Mouse (Mus musculus) MEL (cell line): ENCODE data around the gene Mcu. TPM values are rescaled to one million over a fixed set of nuclear protein-coding genes. Genes with fewer than 3 reads are reported as not detected.

ENCODE experiments used
- DNase-seq: peaks from one replicate; pipeline ENCODE4 v3.0.0; 2011; ENCODE audit warnings: low read depth, low spot score
- H3K27ac ChIP-seq: 2 replicates; pipeline ENCODE4 v1.5.1; 2012; ENCODE audit warnings: low read depth, mild to moderate bottlenecking, control low read depth, low read length, moderate library complexity; ENCODE audit not compliant: control insufficient read depth
- H3K27me3 ChIP-seq, 2 experiments: fragments of 150-350 bp in 1 of 2; sonication (generic) in 1 of 2; 2 replicates each; pipeline ENCODE4 v1.6.1; 2012; ENCODE audit warnings: low read length in 2 of 2, mild to moderate bottlenecking in 2 of 2, improper control_type of control experiment in 1 of 2, moderate library complexity in 1 of 2; ENCODE audit not compliant: insufficient read depth in 2 of 2, control insufficient read depth in 1 of 2
- H3K36me3 ChIP-seq, 2 experiments: 2 replicates each; pipeline ENCODE4 v1.6.1; 2012 to 2014; ENCODE audit warnings: low read length in 2 of 2, improper control_type of control experiment in 1 of 2, inconsistent platforms in 1 of 2, mild to moderate bottlenecking in 1 of 2; ENCODE audit not compliant: insufficient read depth in 2 of 2, control insufficient read depth in 1 of 2
- H3K4me1 ChIP-seq, 2 experiments: fragments of 150-350 bp in 1 of 2; sonication (generic) in 1 of 2; 2 replicates each; pipeline ENCODE4 v1.6.1; 2012; ENCODE audit warnings: low read length in 2 of 2, improper control_type of control experiment in 1 of 2, mild to moderate bottlenecking in 1 of 2; ENCODE audit not compliant: insufficient read depth in 2 of 2, control insufficient read depth in 1 of 2
- H3K4me3 ChIP-seq, 2 experiments: fragments of 150-350 bp in 1 of 2; sonication (generic) in 1 of 2; 2 replicates each; pipeline ENCODE4 v1.5.1; 2012; ENCODE audit warnings: low read depth in 2 of 2, low read length in 2 of 2, mild to moderate bottlenecking in 2 of 2, moderate library complexity in 2 of 2, control low read depth in 1 of 2, improper control_type of control experiment in 1 of 2; ENCODE audit not compliant: control insufficient read depth in 1 of 2, insufficient read depth in 1 of 2
- H3K79me2 ChIP-seq: 2 replicates; pipeline ENCODE4 v1.6.1; 2012; ENCODE audit warnings: mild to moderate bottlenecking, low read length, moderate library complexity; ENCODE audit not compliant: control insufficient read depth, poor library complexity, insufficient read depth
- H3K9ac ChIP-seq: 2 replicates; pipeline ENCODE4 v1.6.1; 2012; ENCODE audit warnings: low read depth, mild to moderate bottlenecking, control low read depth, low read length, moderate library complexity; ENCODE audit not compliant: control insufficient read depth, poor library complexity, severe bottlenecking
- H3K9me3 ChIP-seq: fragments of 150-350 bp; sonication (generic); replicated peaks from 2 replicates; pipeline ENCODE4 v1.6.1; 2012; ENCODE audit warnings: mild to moderate bottlenecking, low read length, improper control_type of control experiment, moderate library complexity; ENCODE audit not compliant: insufficient read depth
- BHLHE40 ChIP-seq: IDR thresholded peaks from 2 replicates; pipeline ENCODE4 v1.6.1; 2012; ENCODE audit warnings: low read depth, mild to moderate bottlenecking, inconsistent platforms, low read length, improper control_type of control experiment, borderline replicate concordance
- ELF1 ChIP-seq: IDR thresholded peaks from 2 replicates; pipeline ENCODE4 v1.6.1; 2014; ENCODE audit warnings: low read depth, mild to moderate bottlenecking, inconsistent platforms, low read length, improper control_type of control experiment, moderate library complexity
- EP300 ChIP-seq, 2 experiments: IDR thresholded peaks; 2 replicates each; pipeline ENCODE4 v1.6.1; 2011; ENCODE audit warnings: improper control_type of control experiment in 2 of 2, low read length in 2 of 2, low read depth in 1 of 2, mild to moderate bottlenecking in 1 of 2
- ETS1 ChIP-seq: IDR thresholded peaks from 2 replicates; pipeline ENCODE4 v1.6.1; 2012; ENCODE audit warnings: low read depth, mild to moderate bottlenecking, inconsistent platforms, low read length, improper control_type of control experiment, moderate library complexity
- GABPA ChIP-seq: IDR thresholded peaks from 2 replicates; pipeline ENCODE4 v1.6.1; 2012; ENCODE audit warnings: low read depth, mild to moderate bottlenecking, inconsistent platforms, low read length, improper control_type of control experiment, moderate library complexity
- MAFK ChIP-seq: IDR thresholded peaks from 2 replicates; pipeline ENCODE4 v1.6.1; 2011; ENCODE audit warnings: low read depth, mild to moderate bottlenecking, low read length, improper control_type of control experiment, borderline replicate concordance
- MAZ ChIP-seq: IDR thresholded peaks from 2 replicates; pipeline ENCODE4 v1.6.1; 2012; ENCODE audit warnings: low read depth, mild to moderate bottlenecking, inconsistent platforms, low read length, improper control_type of control experiment
- MYB ChIP-seq: IDR thresholded peaks from 2 replicates; pipeline ENCODE4 v1.6.1; 2011; ENCODE audit warnings: mild to moderate bottlenecking, low read depth, low read length, improper control_type of control experiment
- NELFE ChIP-seq: IDR thresholded peaks from 2 replicates; pipeline ENCODE4 v1.6.1; 2011; ENCODE audit warnings: low read depth, low read length, improper control_type of control experiment
- POLR2A ChIP-seq, 2 experiments: IDR thresholded peaks; 2 replicates each; pipeline ENCODE4 v1.6.1; 2011 to 2012; ENCODE audit warnings: low read length in 2 of 2, mild to moderate bottlenecking in 2 of 2, control low read depth in 1 of 2, improper control_type of control experiment in 1 of 2, low read depth in 1 of 2, moderate library complexity in 1 of 2; ENCODE audit not compliant: control insufficient read depth in 1 of 2, insufficient read depth in 1 of 2, poor library complexity in 1 of 2
- SIN3A ChIP-seq: IDR thresholded peaks from 2 replicates; pipeline ENCODE4 v1.6.1; 2012; ENCODE audit warnings: low read length, improper control_type of control experiment, inconsistent platforms
- SMC3 ChIP-seq: IDR thresholded peaks from 2 replicates; pipeline ENCODE4 v1.6.1; 2011; ENCODE audit warnings: low read depth, low read length, improper control_type of control experiment
- TCF12 ChIP-seq: IDR thresholded peaks from 2 replicates; pipeline ENCODE4 v1.6.1; 2014; ENCODE audit warnings: low read depth, mild to moderate bottlenecking, inconsistent platforms, low read length, improper control_type of control experiment, moderate library complexity
- USF2 ChIP-seq, 2 experiments: IDR thresholded peaks; 2 replicates each; pipeline ENCODE4 v1.6.1; 2011 to 2012; ENCODE audit warnings: improper control_type of control experiment in 2 of 2, low read length in 2 of 2, borderline replicate concordance in 1 of 2, inconsistent platforms in 1 of 2, low read depth in 1 of 2, mild to moderate bottlenecking in 1 of 2; ENCODE audit not compliant: insufficient read depth in 1 of 2
- ZC3H11A ChIP-seq: IDR thresholded peaks from 2 replicates; pipeline ENCODE4 v1.6.1; 2012; ENCODE audit warnings: low read depth, mild to moderate bottlenecking, inconsistent platforms, low read length, improper control_type of control experiment
- ZKSCAN1 ChIP-seq: IDR thresholded peaks from 2 replicates; pipeline ENCODE4 v1.6.1; 2012; ENCODE audit warnings: low read depth, mild to moderate bottlenecking, inconsistent platforms, low read length, improper control_type of control experiment, moderate library complexity
- ZNF384 ChIP-seq: IDR thresholded peaks from 2 replicates; pipeline ENCODE4 v1.6.1; 2012; ENCODE audit warnings: low read depth, mild to moderate bottlenecking, inconsistent platforms, low read length, improper control_type of control experiment
- polyA plus RNA-seq, 2 experiments: library from polyadenylated mRNA; stranded (reverse) in 1 of 2; unstranded in 1 of 2; fragments of >175 nt in 1 of 2; fragments of >200 nt in 1 of 2; gene quantifications; 2 replicates each; pipeline versions ENCODE4 v1.2.1 to v1.2.4; 2012; ENCODE audit warnings: low replicate concordance in 2 of 2, low read depth in 1 of 2; ENCODE audit not compliant: insufficient read length in 2 of 2, insufficient read depth in 1 of 2, missing spikeins in 1 of 2
- total RNA-seq: library from RNA; depleted of rRNA; stranded (reverse); fragments of 300-350 nt; gene quantifications from 2 replicates; pipeline ENCODE4 v1.2.3, GENCODE M21; 2012

Mcu gene
- total and polyA plus RNA-seq, 3 experiments = 7.7 to 9.4 TPM; not detected in 1

DNA sequence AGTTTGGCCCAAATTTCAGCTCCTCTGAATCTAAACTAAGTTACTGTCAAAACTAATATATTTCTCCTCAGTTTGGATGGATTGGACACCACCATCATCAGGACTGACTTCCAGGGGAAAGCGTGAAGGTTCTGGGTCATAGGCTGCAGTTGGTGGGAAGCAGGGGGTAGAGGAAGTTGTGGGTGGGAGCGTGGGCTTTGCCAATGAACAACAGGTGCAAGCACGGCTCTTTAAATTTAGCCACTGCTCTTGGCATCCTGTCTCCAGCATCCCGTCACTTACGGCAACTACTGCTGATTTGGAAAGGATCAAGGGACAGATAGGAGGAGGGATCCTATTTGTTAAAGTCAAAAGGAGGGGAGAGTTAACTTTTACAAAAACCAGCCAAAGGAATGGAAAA lies 7.0 kb upstream of the Mcu start:
- H3K9ac ChIP-seq = no peak overlapping the region
- H3K79me2 ChIP-seq = no peaks in the 10 kb centered on the region
- H3K4me3 ChIP-seq = no peak overlapping the region
- 0 out of 4 replicates have a peak, but pooled peaks cover 0 to 1% of the 10 kb centered on the region in 2 experiments for H3K27me3 ChIP-seq
- no peaks in the 10 kb centered on the region for H3K9me3 ChIP-seq
- H3K4me1 ChIP-seq = 0 out of 4 replicates have a peak, but pooled peaks cover 0 to 4% of the 10 kb centered on the region in 2 experiments
- H3K27ac ChIP-seq = no peak overlapping the region
- no peaks in the 10 kb centered on the region; a peak in 1 of 4 replicates for H3K36me3 ChIP-seq
- DNase-seq = no peak
- TF ChIP-seq GABPA (no peak), SIN3A (no peak), BHLHE40 (no peak), ELF1 (no peak), MYB (no peak), ZC3H11A (no peak), SMC3 (no peak), ZNF384 (no peak), MAFK (no peak), ZKSCAN1 (no peak), MAZ (no peak), ETS1 (no peak), POLR2A (IDR thresholded peaks at IDR 0.05; ENCODE audit: control insufficient read depth in 1 of 2, insufficient read depth in 1 of 2, low read depth in 1 of 2, low read length in 2 of 2, poor library complexity in 1 of 2) (no peak), USF2 (IDR thresholded peaks at IDR 0.05; ENCODE audit: borderline replicate concordance in 1 of 2, insufficient read depth in 1 of 2, low read depth in 1 of 2, low read length in 2 of 2) (no peak)

DNA sequence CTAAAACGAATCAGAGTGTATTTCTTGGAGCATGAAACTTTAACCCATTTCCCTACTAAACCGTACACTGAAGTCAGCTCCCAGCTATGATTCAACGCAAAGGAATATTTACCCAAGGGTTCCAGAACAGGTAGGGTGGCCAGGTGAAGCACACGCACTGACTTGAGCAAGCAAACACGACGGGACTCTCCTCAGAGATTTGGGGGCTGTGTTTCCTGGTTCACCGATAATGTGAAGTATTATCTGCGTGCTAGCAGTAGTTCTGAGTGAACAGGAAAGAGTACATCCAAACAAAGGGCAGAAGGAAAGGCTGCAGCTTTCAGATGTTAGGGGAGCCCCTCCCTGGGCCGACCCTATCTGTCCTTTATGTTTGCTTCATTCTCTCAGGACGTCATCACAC lies 4.9 kb upstream of the Mcu start:
- peaks cover 0 to 4% of the 10 kb centered on the region in 2 experiments; a peak in 2 of 4 replicates for H3K36me3 ChIP-seq
- no peak overlapping the region for H3K27ac ChIP-seq
- H3K27me3 ChIP-seq = 0 out of 4 replicates have a peak, but pooled peaks cover 0 to 1% of the 10 kb centered on the region in 2 experiments
- H3K4me1 ChIP-seq = peaks cover 0 to 8% of the 10 kb centered on the region in 2 experiments; a peak in 1 of 4 replicates
- no peak for TF ChIP-seq GABPA
- no peak for TF ChIP-seq EP300 (IDR thresholded peaks at IDR 0.05; ENCODE audit: low read depth in 1 of 2, low read length in 2 of 2)
- no peak for TF ChIP-seq NELFE
- TF ChIP-seq SMC3 = no peak
- no peak for TF ChIP-seq TCF12
- no peak overlapping the region for H3K4me3 ChIP-seq
- no peak overlapping the region for H3K9ac ChIP-seq
- DNase-seq = peak; percentile 29
- no peaks in the 10 kb centered on the region for H3K9me3 ChIP-seq
- H3K79me2 ChIP-seq = no peaks in the 10 kb centered on the region; the same call in 1 of the 2 replicates
